Mouse (Mus musculus) intestine, embryonic 14.5 days (tissue): ENCODE data around the gene Creb5. TPM values are rescaled to one million over a fixed set of nuclear protein-coding genes. Genes with fewer than 3 reads are reported as not detected.

ENCODE experiments used
- ATAC-seq: fragments of 200-750 bp; cut with Nextera tagmentation; replicated peaks from 2 replicates; pipeline ENCODE4 v1.8.0; 2017; ENCODE audit warnings: low read depth, moderate number of reproducible peaks, moderate TSS enrichment, moderate library complexity; ENCODE audit not compliant: low FRiP score, low TSS enrichment
- DNase-seq: peaks from one replicate; pipeline ENCODE4 v3.0.0-alpha.2; 2018; ENCODE audit warnings: low spot score
- H3K27ac ChIP-seq: fragments of 300-500 bp; sonication (generic); 2 replicates; pipeline ENCODE4 v1.5.1; 2014; ENCODE audit warnings: low read depth, mild to moderate bottlenecking, control low read depth
- H3K27me3 ChIP-seq: fragments of 300-500 bp; sonication (generic); replicated peaks from 2 replicates; pipeline ENCODE4 v1.6.1; 2014; ENCODE audit warnings: low read length, control low read depth; ENCODE audit not compliant: control insufficient read depth, insufficient read depth
- H3K36me3 ChIP-seq: fragments of 300-500 bp; sonication (generic); 2 replicates; pipeline ENCODE4 v1.6.1; 2014; ENCODE audit warnings: low read length, control low read depth; ENCODE audit not compliant: control insufficient read depth, insufficient read depth
- H3K4me1 ChIP-seq: fragments of 300-500 bp; sonication (generic); replicated peaks from 2 replicates; pipeline ENCODE4 v1.6.1; 2014; ENCODE audit warnings: low read length, control low read depth, mixed read lengths; ENCODE audit not compliant: control insufficient read depth, insufficient read depth
- H3K4me2 ChIP-seq: fragments of 300-500 bp; sonication (generic); 2 replicates; pipeline ENCODE4 v1.6.1; 2014; ENCODE audit warnings: low read length
- H3K4me3 ChIP-seq: fragments of 300-500 bp; sonication (generic); 2 replicates; pipeline ENCODE4 v1.5.1; 2014; ENCODE audit warnings: low read depth, low read length, control low read depth, mixed read lengths
- H3K9ac ChIP-seq: fragments of 300-500 bp; sonication (generic); 2 replicates; pipeline ENCODE4 v1.6.1; 2014; ENCODE audit warnings: mild to moderate bottlenecking, low read length
- H3K9me3 ChIP-seq: fragments of 300-500 bp; sonication (generic); 2 replicates; pipeline ENCODE4 v1.6.1; 2016; ENCODE audit warnings: low read length, control low read depth; ENCODE audit not compliant: control insufficient read depth
- WGBS: fragments of 180-500 bp; shearing (Covaris S2); extraction: QIAGEN DNeasy Blood & Tissue Kit; methylation state at CpG from one replicate; pipeline ENCODE4 v1.1.7; 2014; 5-methylcytosine and 5-hydroxymethylcytosine counted together
- polyA plus RNA-seq: library from polyadenylated mRNA; unstranded; fragments of >200 nt; fragmentation: Nextera tagmentation; extraction: Ambion mirVana; gene quantifications from 2 replicates; pipeline ENCODE4 v1.2.1, GENCODE M21; 2014

The Creb5 gene
- polyA plus RNA-seq, 1 experiment from 2014 or later: 5.3 TPM

DNA sequence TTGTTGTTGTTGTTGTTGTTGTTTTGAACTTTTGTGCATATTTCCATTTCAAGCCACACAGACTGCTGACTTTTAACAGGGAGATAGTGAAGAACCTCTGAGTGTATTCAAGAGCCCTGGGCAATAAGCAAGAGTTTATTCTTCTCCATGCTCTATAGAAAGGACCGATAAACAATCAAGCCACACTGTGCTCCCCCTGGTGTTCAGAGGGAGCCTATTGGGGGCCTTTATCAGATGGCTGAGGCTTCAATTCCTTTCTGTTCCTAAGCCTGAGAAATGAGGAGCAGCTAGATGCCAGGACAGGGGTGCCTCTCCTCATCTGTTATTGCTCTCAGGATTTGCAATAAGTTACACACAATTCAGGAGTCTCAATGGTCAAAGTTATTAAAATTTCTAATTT is 227.8 kb downstream of the Creb5 start:
- Histone ChIP-seq H3K9ac (no peak overlapping the region), H3K4me3 (no peak overlapping the region), H3K4me2 (no peak overlapping the region), H3K9me3 (no peaks in the 10 kb centered on the region), H3K27me3 (no peaks in the 10 kb centered on the region), H3K36me3 (no peaks in the 10 kb centered on the region), H3K27ac (no peak overlapping the region), H3K4me1 (no peaks in the 10 kb centered on the region)
- 48% methylated on average over 1 of the region's 1 CpGs for WGBS
- ATAC-seq: no peak
- no peak for DNase-seq

DNA sequence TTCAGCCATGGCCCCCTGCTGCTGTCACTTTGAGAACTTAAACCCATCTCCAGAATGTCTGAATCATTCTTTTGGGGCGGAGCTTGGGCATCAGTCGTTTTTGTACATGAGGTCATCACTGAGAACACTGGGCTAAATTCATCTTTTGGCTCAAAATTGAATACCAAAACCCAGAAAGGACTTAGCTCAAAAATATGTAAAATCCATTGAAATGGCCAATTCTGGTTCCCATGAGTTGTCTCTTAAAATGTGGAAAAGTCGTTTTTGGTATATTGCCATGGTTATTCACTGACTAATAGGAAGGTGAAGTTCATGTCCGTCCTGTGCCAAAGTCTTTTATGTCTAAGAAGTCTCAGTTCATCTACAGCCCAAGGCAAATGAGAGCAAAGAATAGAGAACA is 228.5 kb downstream of the Creb5 start:
- no peaks in the 10 kb centered on the region for H3K27me3 ChIP-seq
- H3K36me3 ChIP-seq: no peaks in the 10 kb centered on the region
- H3K9ac ChIP-seq: no peak overlapping the region
- ATAC-seq: no peak
- 77% methylated on average over 4 of the region's 4 CpGs for WGBS
- H3K9me3 ChIP-seq: no peaks in the 10 kb centered on the region
- no peaks in the 10 kb centered on the region for H3K4me1 ChIP-seq
- no peak overlapping the region for H3K4me2 ChIP-seq
- no peak for DNase-seq
- no peak overlapping the region for H3K27ac ChIP-seq
- no peak overlapping the region for H3K4me3 ChIP-seq

DNA sequence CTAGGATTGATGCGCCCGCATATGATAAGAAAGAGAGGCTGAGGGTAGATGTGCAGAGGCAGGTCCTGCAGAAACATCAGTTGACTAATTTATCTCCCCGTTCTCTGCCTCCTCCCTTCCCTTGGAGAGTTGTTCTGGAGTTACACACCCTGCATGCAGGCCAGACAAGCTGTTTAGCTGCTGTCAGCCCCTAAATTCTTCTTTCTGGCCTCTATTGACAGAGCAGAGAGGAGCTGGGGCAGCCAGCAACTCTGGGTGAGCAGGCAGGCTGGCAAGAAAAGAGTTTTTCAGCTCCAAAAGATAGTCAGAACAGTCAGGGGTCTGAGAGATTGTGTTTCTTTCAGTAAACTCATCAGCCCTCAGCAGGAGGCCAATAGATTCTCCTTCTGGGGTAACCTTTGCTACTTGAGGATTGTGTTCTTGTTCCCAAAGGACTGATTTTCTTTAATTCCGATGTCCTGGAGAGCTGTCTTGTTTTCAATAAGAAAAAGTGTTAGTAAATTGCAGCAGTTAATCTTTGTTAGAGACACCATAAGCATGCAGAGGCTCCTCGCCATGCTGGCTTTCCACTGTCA is 230.4 kb downstream of the Creb5 start:
- Histone ChIP-seq H3K9ac (no peak overlapping the region), H3K4me1 (no peaks in the 10 kb centered on the region), H3K27ac (no peak overlapping the region), H3K4me3 (no peak overlapping the region), H3K27me3 (no peaks in the 10 kb centered on the region), H3K36me3 (no peaks in the 10 kb centered on the region), H3K4me2 (no peak overlapping the region), H3K9me3 (no peaks in the 10 kb centered on the region)
- DNase-seq (no peak), ATAC-seq (no peak)
- WGBS: 53% methylated on average over 5 of the region's 5 CpGs

DNA sequence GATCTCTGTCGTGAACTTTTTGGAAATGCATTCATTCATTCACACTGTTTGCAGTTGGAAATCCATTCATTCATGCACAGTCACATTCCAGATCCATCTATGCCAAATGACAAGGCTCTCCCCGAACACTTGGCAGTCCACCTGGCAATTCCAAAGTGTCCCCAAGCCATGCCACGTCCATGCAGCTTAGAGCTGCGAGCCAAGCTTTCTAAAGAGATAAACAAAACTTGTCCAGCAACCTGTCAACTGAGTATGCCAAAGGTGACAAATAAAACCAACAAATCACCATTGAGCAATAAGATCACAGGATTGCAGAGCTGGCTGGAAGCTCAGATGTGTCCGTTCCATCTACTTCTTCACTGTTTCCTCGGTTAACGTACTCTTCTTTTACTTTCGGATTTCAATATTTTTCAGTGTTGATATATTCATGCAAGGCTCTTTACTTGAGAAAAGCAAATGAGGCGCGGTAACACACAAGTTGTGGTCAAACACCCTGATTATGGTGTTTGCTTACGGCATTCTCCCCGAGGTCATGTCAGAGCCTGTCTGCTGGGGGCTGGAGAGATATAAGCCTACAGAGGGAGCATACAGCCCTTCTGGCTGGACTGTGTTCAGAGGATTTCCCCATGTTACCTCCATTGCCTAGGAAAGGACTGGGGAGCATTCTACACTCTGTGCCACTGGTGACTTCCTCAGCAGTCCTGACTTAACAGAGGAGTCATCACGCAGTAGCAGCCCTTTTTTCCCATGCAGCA is 236.8 kb downstream of the Creb5 start:
- no peaks in the 10 kb centered on the region for H3K27me3 ChIP-seq
- no peak overlapping the region for H3K4me3 ChIP-seq
- 80% methylated on average over 13 of the region's 13 CpGs for WGBS
- H3K27ac ChIP-seq: no peak overlapping the region
- H3K9ac ChIP-seq: no peak overlapping the region
- no peaks in the 10 kb centered on the region for H3K4me1 ChIP-seq
- no peak overlapping the region for H3K4me2 ChIP-seq
- H3K36me3 ChIP-seq: no peaks in the 10 kb centered on the region
- ATAC-seq (no peak), DNase-seq (no peak)
- no peaks in the 10 kb centered on the region for H3K9me3 ChIP-seq

DNA sequence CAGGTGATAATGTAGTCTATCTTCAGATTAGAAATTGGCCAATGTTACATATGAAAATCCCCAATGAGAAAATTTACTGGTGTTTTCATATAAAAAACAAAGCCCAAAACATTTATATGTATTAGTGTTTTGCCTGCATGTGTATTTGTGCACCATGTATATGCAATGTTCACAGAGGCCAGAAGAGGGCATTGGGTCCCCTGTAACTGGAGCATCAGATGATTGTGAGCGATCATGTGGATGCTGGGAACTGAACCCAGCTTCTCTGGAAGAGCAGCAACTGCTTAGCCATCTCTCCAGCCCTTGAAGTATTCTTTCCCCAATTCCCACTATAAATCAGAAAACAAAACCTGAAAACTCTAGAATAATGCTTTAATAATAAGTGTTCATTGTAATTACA is 239.4 kb downstream of the Creb5 start:
- H3K4me3 ChIP-seq: no peak overlapping the region
- H3K36me3 ChIP-seq: no peaks in the 10 kb centered on the region
- H3K4me2 ChIP-seq: no peak overlapping the region
- H3K9ac ChIP-seq: no peak overlapping the region
- H3K4me1 ChIP-seq: no peaks in the 10 kb centered on the region
- no peak for DNase-seq
- no peak for ATAC-seq
- H3K9me3 ChIP-seq: no peaks in the 10 kb centered on the region
- no peak overlapping the region for H3K27ac ChIP-seq
- WGBS: 91% methylated on average over 1 of the region's 1 CpGs
- H3K27me3 ChIP-seq: no peaks in the 10 kb centered on the region

DNA sequence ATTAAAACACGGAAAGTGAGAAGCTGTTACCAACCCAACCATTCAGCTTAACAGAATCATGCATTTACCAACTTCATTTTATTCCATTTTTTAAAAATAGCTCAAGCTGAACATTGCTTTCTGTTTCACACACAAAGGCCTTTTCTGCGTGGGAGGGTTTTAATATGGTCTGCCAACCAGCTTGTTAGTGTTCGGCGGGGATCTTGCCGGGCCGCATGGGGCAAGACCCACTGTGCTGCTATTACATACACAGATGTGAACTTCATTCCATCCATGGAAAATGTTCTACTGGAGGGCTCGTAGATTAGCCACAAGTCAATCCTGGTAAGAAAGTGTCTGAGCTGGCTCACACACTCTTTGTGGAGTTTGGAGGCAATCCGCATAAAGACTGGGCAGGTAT is 243.7 kb downstream of the Creb5 start:
- Histone ChIP-seq H3K36me3 (no peaks in the 10 kb centered on the region), H3K9me3 (no peaks in the 10 kb centered on the region), H3K27ac (no peak overlapping the region), H3K4me2 (no peak overlapping the region), H3K4me3 (no peak overlapping the region), H3K27me3 (no peaks in the 10 kb centered on the region), H3K9ac (no peak overlapping the region), H3K4me1 (no peaks in the 10 kb centered on the region)
- 83% methylated on average over 8 of the region's 8 CpGs for WGBS
- DNase-seq (no peak), ATAC-seq (no peak)

DNA sequence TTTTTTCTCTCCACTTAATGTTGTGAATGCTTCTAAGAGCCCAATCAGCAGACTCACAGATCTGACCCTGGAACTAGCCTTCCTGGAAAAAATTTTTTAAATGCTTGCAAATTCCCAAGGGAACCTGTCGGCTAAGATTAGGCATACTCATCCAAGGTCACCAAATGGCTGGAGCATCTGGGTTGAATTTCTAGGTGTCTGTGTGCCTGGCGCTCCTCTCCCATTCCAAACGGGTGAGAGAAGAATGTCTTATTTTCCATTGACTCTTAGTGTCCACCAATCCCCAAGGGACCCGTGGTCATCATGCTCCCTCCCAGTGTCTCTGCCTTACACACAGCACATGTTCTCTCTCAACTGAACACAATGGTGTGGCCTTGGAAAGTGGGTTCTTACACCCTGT is 244.4 kb downstream of the Creb5 start:
- H3K27ac ChIP-seq: no peak overlapping the region
- no peaks in the 10 kb centered on the region for H3K9me3 ChIP-seq
- H3K36me3 ChIP-seq: no peaks in the 10 kb centered on the region
- ATAC-seq (no peak), DNase-seq (no peak)
- H3K4me1 ChIP-seq: no peaks in the 10 kb centered on the region
- WGBS: 82% methylated on average over 4 of the region's 4 CpGs
- no peak overlapping the region for H3K9ac ChIP-seq
- no peaks in the 10 kb centered on the region for H3K27me3 ChIP-seq
- H3K4me2 ChIP-seq: no peak overlapping the region
- no peak overlapping the region for H3K4me3 ChIP-seq

DNA sequence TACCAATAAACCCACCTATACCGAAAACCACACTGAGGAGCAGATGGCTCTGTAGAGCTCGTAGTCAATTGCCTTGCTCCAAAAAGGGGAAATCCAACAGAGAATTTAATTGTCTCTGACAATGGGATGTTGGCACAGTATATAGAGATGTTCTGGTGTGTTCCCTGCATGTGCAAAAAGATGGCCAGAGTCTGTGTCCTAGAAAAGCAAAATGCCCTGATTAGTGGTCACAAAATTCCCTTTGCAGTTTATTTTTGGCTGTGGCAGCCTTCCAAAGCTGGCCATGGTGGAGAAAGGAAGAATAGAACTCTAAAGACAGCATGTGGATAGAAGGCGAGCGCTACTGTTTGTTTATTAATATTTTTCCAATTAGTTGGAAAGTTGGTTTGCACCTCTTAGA is 250.5 kb downstream of the Creb5 start:
- no peak overlapping the region for H3K4me2 ChIP-seq
- H3K4me3 ChIP-seq: no peak overlapping the region
- no peak overlapping the region for H3K27ac ChIP-seq
- no peak overlapping the region for H3K9ac ChIP-seq
- no peaks in the 10 kb centered on the region for H3K36me3 ChIP-seq
- no peak for ATAC-seq
- WGBS: 94% methylated on average over 4 of the region's 4 CpGs
- no peaks in the 10 kb centered on the region for H3K9me3 ChIP-seq
- no peak for DNase-seq
- H3K27me3 ChIP-seq: no peaks in the 10 kb centered on the region
- H3K4me1 ChIP-seq: no peaks in the 10 kb centered on the region

DNA sequence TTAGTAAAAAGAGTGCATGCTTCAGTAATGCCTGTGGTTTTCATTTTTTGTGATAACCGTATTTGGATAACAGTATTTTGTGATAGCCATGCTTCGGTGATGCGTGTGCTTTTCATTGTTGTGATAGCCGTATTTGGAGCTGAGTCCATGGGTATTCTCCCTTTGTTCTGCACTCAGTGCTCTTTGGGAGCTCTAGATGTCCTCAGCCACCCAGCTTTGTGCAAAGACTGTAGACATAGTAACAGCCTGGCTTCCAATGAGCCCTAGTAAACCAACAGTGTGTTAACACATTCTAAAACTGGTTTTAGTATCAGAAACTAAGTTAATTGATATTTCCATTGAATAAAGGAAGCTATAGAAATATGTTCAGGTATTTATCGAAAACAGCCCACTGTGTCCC is 254.7 kb downstream of the Creb5 start:
- no peaks in the 10 kb centered on the region for H3K9me3 ChIP-seq
- no peak overlapping the region for H3K27ac ChIP-seq
- H3K4me2 ChIP-seq: no peak overlapping the region
- peaks cover 11% of the 10 kb centered on the region for H3K4me1 ChIP-seq
- ATAC-seq (no peak), DNase-seq (no peak)
- H3K27me3 ChIP-seq: no peaks in the 10 kb centered on the region
- no peak overlapping the region for H3K9ac ChIP-seq
- 92% methylated on average over 5 of the region's 5 CpGs for WGBS
- no peaks in the 10 kb centered on the region for H3K36me3 ChIP-seq
- H3K4me3 ChIP-seq: no peak overlapping the region
